Mouse (Mus musculus): ENCODE measurements around the gene Pak3. TPM values are rescaled to one million over a fixed set of nuclear protein-coding genes. Genes with fewer than 3 reads are reported as not detected.

The Pak3 gene
- 241 and 243 TPM in 2 replicates for polyA plus RNA-seq (2015; fragmentation: Nextera tagmentation; extraction: Ambion mirVana)

GRCm38 (mm10) chrX:143518168-143518901 lies at the start of gene Pak3:
Pak3 (plus strand) TSS chrX:143518591.

GRCm38 (mm10) chrX:143827212-143827611 lies 308.8 kb downstream of the Pak3 start, which contains the start of gene Capn6:
Capn6 (minus strand) TSS chrX:143827414.

Small RNAs within 50 kb of the gene (microRNA-seq; reads per million reads assigned to microRNA genes)
- gene Gm47298, result not detected

Other genes starting within 250 kb of the Pak3 start
- 2.5 and 3.1 TPM in 2 replicates for gene Chrdl1, start 124.3 kb upstream of the Pak3 start, polyA plus RNA-seq (2015; fragmentation: Nextera tagmentation; extraction: Ambion mirVana)

All from neural tube, postnatal 0 days (tissue).